Mouse (Mus musculus): ENCODE data around the gene Klf5. TPM values are rescaled to one million over a fixed set of nuclear protein-coding genes. Genes with fewer than 3 reads are reported as not detected.
A peak's percentile ranks its signal among the peaks of the same experiment; 100 is the strongest.

The Klf5 gene
- polyA plus RNA-seq, 1 experiment from 2014 or later = 25.5 TPM

DNA sequence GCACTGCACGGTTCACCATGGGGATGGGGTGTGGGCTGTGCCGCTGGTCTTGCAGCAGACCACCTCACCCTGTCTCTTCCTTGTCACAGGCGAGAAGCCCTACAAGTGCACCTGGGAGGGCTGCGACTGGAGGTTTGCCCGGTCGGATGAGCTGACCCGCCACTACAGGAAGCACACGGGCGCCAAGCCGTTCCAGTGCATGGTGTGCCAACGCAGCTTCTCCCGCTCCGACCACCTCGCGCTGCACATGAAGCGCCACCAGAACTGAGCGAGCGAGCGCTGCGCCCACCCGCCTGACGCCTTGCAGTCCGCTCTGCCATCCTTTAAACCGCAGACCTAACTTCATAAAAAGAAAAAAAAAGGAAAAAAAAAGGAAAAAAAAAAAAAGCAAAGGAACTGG lies 14.6 kb downstream of the Klf5 start:
- H3K27me3 ChIP-seq = no peaks in the 10 kb centered on the region
- 88% methylated on average over 24 of the region's 24 CpGs for WGBS
- no peak overlapping the region for H3K4me3 ChIP-seq
- H3K4me2 ChIP-seq = no peak overlapping the region
- H3K9ac ChIP-seq = no peak overlapping the region
- no peaks in the 10 kb centered on the region for H3K9me3 ChIP-seq
- H3K4me1 ChIP-seq = peaks cover 7% of the 10 kb centered on the region; the same call in 1 of the 2 replicates
- ATAC-seq (ENCODE audit: borderline replicate concordance, extremely low read depth, low FRiP score, low TSS enrichment) = no peak
- no peak overlapping the region for H3K27ac ChIP-seq
- H3K36me3 ChIP-seq = peaks cover 7% of the 10 kb centered on the region; the same call in 1 of the 2 replicates

GRCm38 (mm10) chr14:99316275-99316674 lies 17.8 kb downstream of the Klf5 start:
- H3K36me3 ChIP-seq = peaks cover 7% of the 10 kb centered on the region; the same call in 1 of the 2 replicates
- H3K9me3 ChIP-seq = no peaks in the 10 kb centered on the region
- no peaks in the 10 kb centered on the region for H3K27me3 ChIP-seq
- H3K27ac ChIP-seq = no peak overlapping the region
- no peaks in the 10 kb centered on the region for H3K4me1 ChIP-seq
- H3K9ac ChIP-seq = no peak overlapping the region
- no peak overlapping the region for H3K4me3 ChIP-seq
- WGBS = 87% methylated on average over 4 of the region's 4 CpGs
- ATAC-seq (ENCODE audit: borderline replicate concordance, extremely low read depth, low FRiP score, low TSS enrichment) = no peak
- H3K4me2 ChIP-seq = no peak overlapping the region

DNA sequence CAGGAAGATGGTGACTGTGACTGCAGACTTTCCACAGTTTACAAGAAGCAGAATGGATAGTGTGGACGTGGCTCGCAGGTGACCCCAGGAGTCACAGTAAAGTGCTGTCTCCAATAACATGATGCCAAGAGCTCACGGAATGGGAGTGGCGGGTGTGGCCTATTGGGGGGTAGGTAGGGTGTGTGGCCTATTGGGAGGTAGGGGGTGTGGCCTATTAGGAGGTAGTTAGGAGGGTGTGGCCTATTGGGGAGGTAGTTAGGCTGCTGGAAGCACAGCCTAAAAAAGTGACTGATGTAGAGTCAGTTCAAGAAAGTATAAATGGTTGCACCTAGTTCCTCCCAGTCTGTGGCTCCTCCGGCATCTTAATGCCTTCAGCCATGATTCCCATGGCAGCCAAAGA lies 22.2 kb downstream of the Klf5 start:
- H3K9me3 ChIP-seq = no peaks in the 10 kb centered on the region
- H3K4me1 ChIP-seq = 0 out of 2 replicates have a peak, but pooled peaks cover 5% of the 10 kb centered on the region
- no peak for ATAC-seq (ENCODE audit: borderline replicate concordance, extremely low read depth, low FRiP score, low TSS enrichment)
- no peak overlapping the region for H3K4me3 ChIP-seq
- no peak overlapping the region for H3K4me2 ChIP-seq
- no peak overlapping the region for H3K9ac ChIP-seq
- 77% methylated on average over 5 of the region's 5 CpGs for WGBS
- no peaks in the 10 kb centered on the region for H3K36me3 ChIP-seq
- H3K27me3 ChIP-seq = no peaks in the 10 kb centered on the region
- no peak overlapping the region for H3K27ac ChIP-seq

- H3K4me2 ChIP-seq = no peak overlapping the region
- no peak overlapping the region for H3K9ac ChIP-seq
- 0 out of 2 replicates have a peak, but pooled peaks cover 5% of the 10 kb centered on the region for H3K4me1 ChIP-seq
- no peaks in the 10 kb centered on the region for H3K27me3 ChIP-seq
- H3K36me3 ChIP-seq = no peaks in the 10 kb centered on the region
- no peak overlapping the region for H3K4me3 ChIP-seq
- no peaks in the 10 kb centered on the region for H3K9me3 ChIP-seq
- no peak overlapping the region for H3K27ac ChIP-seq
- WGBS = 88% methylated on average over 10 of the region's 10 CpGs
- ATAC-seq (ENCODE audit: borderline replicate concordance, extremely low read depth, low FRiP score, low TSS enrichment) = no peak
These were observed 24.9 kb downstream of the Klf5 start for GRCm38 (mm10) chr14:99323376-99323775.

GRCm38 (mm10) chr14:99324523-99324922 lies 26.0 kb downstream of the Klf5 start:
- Histone ChIP-seq H3K4me1 (0 out of 2 replicates have a peak, but pooled peaks cover 5% of the 10 kb centered on the region), H3K27me3 (no peaks in the 10 kb centered on the region), H3K4me3 (no peak overlapping the region), H3K4me2 (no peak overlapping the region), H3K27ac (no peak overlapping the region), H3K9ac (no peak overlapping the region), H3K36me3 (no peaks in the 10 kb centered on the region), H3K9me3 (no peaks in the 10 kb centered on the region)
- WGBS = 51% methylated on average over 4 of the region's 4 CpGs
- ATAC-seq (ENCODE audit: borderline replicate concordance, extremely low read depth, low FRiP score, low TSS enrichment) = peak; percentile 57; the same call in 1 of the 2 replicates

DNA sequence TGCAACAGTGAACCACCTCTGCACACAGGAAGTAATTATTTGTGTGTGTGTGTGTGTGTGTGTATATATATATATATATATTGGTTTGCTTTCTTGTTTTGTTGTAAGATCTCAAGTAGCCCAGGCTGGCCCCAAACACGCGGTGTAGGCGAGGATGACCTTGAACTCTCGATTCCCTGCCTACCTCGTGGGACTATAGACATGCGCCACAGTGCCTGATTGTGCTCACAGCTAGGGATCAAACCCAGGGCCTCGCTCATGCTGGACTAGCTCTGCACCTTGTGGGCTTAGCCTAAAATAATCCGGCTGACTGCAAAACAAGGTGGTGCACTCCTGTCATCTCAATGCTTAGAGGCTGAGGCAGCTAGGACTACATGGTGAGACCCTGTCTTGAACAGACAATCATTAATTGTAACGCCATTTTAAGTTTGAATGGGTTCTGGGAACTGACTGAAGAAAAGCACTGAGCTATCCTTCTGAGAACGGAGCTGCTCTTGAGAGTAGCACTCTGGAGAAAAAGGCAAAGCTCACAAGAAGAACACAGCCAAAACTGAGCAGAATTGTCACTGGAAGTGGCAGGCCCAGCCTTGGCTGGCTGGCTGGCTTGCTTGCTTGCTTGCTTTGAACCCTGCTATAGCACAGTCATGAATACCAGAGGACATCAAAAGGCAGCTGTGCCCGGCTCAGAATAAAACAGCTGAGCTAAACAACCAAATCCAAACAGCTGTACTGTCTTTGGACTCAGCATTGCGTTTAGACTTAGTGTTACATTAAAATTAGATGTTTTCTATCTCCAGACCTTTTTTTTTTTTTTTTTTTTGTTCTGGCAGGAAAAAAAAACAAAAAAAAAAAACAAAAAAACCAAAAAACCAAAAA lies 27.3 kb downstream of the Klf5 start:
- no peaks in the 10 kb centered on the region for H3K9me3 ChIP-seq
- no peak; the same call in 1 of the 2 replicates for ATAC-seq (ENCODE audit: borderline replicate concordance, extremely low read depth, low FRiP score, low TSS enrichment)
- 0 out of 2 replicates have a peak, but pooled peaks cover 5% of the 10 kb centered on the region for H3K4me1 ChIP-seq
- no peak overlapping the region for H3K4me2 ChIP-seq
- H3K27ac ChIP-seq = no peak overlapping the region
- WGBS = 79% methylated on average over 12 of the region's 12 CpGs
- H3K4me3 ChIP-seq = no peak overlapping the region
- no peaks in the 10 kb centered on the region for H3K36me3 ChIP-seq
- no peaks in the 10 kb centered on the region for H3K27me3 ChIP-seq
- H3K9ac ChIP-seq = no peak overlapping the region

- Histone ChIP-seq H3K36me3 (no peaks in the 10 kb centered on the region), H3K9ac (no peak overlapping the region), H3K4me2 (no peak overlapping the region), H3K4me3 (no peak overlapping the region), H3K27ac (no peak overlapping the region), H3K4me1 (no peaks in the 10 kb centered on the region), H3K27me3 (no peaks in the 10 kb centered on the region), H3K9me3 (no peaks in the 10 kb centered on the region)
- WGBS = 57% methylated on average over 3 of the region's 3 CpGs
- no peak for ATAC-seq (ENCODE audit: borderline replicate concordance, extremely low read depth, low FRiP score, low TSS enrichment)
These were observed 38.1 kb downstream of the Klf5 start for GRCm38 (mm10) chr14:99336598-99336997.

- H3K36me3 ChIP-seq = no peaks in the 10 kb centered on the region
- no peak for ATAC-seq (ENCODE audit: borderline replicate concordance, extremely low read depth, low FRiP score, low TSS enrichment)
These were observed 40.5 kb downstream of the Klf5 start for GRCm38 (mm10) chr14:99339021-99339420.

DNA sequence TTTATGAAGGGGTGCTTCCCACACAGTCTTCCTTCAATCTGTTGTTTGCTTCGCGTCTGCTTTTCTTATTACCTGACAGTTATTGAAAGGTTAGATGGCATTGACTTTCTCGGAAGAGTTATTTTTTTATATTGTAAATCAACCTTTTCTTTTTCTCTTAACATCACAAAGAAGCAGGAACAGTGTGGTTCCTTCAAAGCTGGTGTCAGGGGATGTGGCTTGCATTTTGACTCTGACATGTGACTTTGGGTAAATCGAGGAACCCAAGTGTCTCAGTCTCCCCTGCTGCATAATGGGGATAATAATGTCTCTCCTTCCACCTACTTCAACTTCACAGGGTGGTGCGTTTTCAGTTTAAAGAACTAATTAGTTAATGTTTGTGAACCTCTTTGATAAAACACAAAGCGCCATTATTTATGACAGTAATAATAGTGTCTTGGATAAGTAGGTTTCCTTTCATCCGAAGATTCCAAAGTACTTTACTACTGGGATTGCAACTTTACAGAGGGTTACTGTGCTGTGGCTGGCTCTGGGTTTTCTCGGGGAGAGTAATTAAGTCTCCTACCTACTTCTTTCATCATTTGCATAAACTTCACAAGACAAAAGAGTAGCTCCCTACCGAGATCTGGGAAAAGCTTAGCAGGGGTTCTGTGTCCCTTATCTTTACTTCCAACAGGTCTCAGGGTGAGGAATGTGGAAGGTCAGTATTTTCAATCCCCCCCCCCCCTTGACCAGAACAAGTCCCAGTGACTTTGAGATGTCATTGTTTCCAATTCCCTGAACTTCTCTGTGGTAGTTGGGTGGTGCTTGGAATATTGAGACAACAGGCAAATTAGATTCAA lies 41.4 kb downstream of the Klf5 start:
- Histone ChIP-seq H3K36me3 (no peaks in the 10 kb centered on the region), H3K27me3 (no peaks in the 10 kb centered on the region), H3K4me3 (no peak overlapping the region), H3K9me3 (no peaks in the 10 kb centered on the region), H3K9ac (no peak overlapping the region), H3K4me1 (no peaks in the 10 kb centered on the region), H3K27ac (no peak overlapping the region), H3K4me2 (no peak overlapping the region)
- 25% methylated on average over 9 of the region's 9 CpGs for WGBS
- no peak for ATAC-seq (ENCODE audit: borderline replicate concordance, extremely low read depth, low FRiP score, low TSS enrichment)

More at GRCm38 (mm10) chr14:99339021-99339420, 40.5 kb downstream of the Klf5 start:
- no peak overlapping the region for H3K4me3 ChIP-seq
- H3K4me2 ChIP-seq = no peak overlapping the region; the same call in 1 of the 2 replicates
- H3K9me3 ChIP-seq = no peaks in the 10 kb centered on the region
- H3K4me1 ChIP-seq = no peaks in the 10 kb centered on the region
- no peak overlapping the region for H3K9ac ChIP-seq
- no peaks in the 10 kb centered on the region for H3K27me3 ChIP-seq
- H3K27ac ChIP-seq = no peak overlapping the region
- 41% methylated on average over 8 of the region's 8 CpGs for WGBS

GRCm38 (mm10) chr14:99340703-99341102 lies 42.2 kb downstream of the Klf5 start:
- no peak overlapping the region for H3K4me3 ChIP-seq
- no peaks in the 10 kb centered on the region for H3K27me3 ChIP-seq
- H3K9ac ChIP-seq = no peak overlapping the region
- 88% methylated on average over 1 of the region's 1 CpGs for WGBS
- no peak overlapping the region for H3K4me2 ChIP-seq
- no peaks in the 10 kb centered on the region for H3K36me3 ChIP-seq
- no peaks in the 10 kb centered on the region for H3K4me1 ChIP-seq
- ATAC-seq (ENCODE audit: borderline replicate concordance, extremely low read depth, low FRiP score, low TSS enrichment) = no peak
- H3K27ac ChIP-seq = no peak overlapping the region
- no peaks in the 10 kb centered on the region for H3K9me3 ChIP-seq

DNA sequence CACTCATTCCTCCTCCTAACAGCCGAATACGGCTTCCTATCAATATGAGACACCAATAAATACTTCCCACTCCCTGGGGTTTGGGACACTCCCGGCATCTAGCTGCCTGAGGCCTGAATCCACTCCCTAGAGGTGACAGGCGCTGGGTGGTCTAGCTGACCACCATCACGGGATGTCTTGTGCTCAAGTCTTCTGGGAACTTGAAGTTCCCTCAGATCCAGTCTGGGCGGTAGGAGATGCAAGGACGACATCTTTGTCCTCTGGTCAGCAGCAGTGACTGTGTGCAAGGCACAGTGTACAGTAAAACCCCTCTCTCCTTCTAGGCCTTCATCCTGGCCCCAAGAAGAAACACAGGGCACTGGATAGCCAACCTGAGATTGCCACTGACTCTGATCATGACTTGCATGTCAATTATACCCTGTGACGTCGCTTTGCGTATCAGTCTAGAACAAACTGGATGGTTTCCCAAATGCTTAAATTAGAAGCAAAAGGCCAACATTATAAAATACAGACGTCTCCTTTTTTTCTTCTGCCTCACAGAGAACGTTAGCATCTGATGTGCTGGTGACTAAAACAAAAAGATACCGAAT lies 49.8 kb downstream of the Klf5 start:
- Histone ChIP-seq H3K9me3 (no peaks in the 10 kb centered on the region), H3K27me3 (no peaks in the 10 kb centered on the region), H3K36me3 (no peaks in the 10 kb centered on the region), H3K9ac (no peak overlapping the region), H3K4me2 (no peak overlapping the region), H3K27ac (no peak overlapping the region), H3K4me3 (no peak overlapping the region), H3K4me1 (no peaks in the 10 kb centered on the region)
- WGBS = 71% methylated on average over 13 of the region's 13 CpGs
- no peak for ATAC-seq (ENCODE audit: borderline replicate concordance, extremely low read depth, low FRiP score, low TSS enrichment)
